In genomic region chr11:75811900-75812299, GRCm38 (mm10) we compare ENCODE assay signal across 8 mouse cellular contexts. TPM values are rescaled to one million over a fixed set of nuclear protein-coding genes. Genes with fewer than 3 reads are reported as not detected.
DNase-seq lines count a peak whose midpoint lies in the region.

No protein-coding gene starts in this region.

- DNase-seq in spleen, postnatal 36 days (ENCODE audit: low spot score in 2 of 2), result peak; percentile 25 to 31
- DNase-seq in spleen, adult 12 weeks (ENCODE audit: low spot score), result no peak
- DNase-seq in frontal cortex, postnatal 10 days (ENCODE audit: low spot score in 2 of 2), result peak; percentile 25 to 51
- DNase-seq in heart, postnatal 25 days (ENCODE audit: low spot score), result peak; percentile 87
- DNase-seq in layer of hippocampus, postnatal 10 days (ENCODE audit: low spot score in 2 of 2), result peak; percentile 46 to 59
- DNase-seq in lung, postnatal 4 days, result peak; percentile 92 to 97
- peak; percentile 92 for DNase-seq in urinary bladder, postnatal 14 days (ENCODE audit: low spot score)
- DNase-seq in embryo, embryonic 10 days (ENCODE audit: low spot score), result no peak

- intact Hi-C loops in heart, postnatal 25 days (cut with DNase I), result no loop called here

RNA-seq across cellular contexts. Expression of gene Doc2b, which starts 16.1 kb away (rescaled TPM):
- total RNA-seq in heart, postnatal 25 days (2021), result under 1 TPM; 0.14 to 0.42 TPM
- 10 to 100 TPM; 76.5 to 82.5 TPM for total RNA-seq in layer of hippocampus, postnatal 10 days (2021)

Comparison
In these comparisons a context has a peak if more than half of its experiments do, and no peak if none do; other contexts are left out.
1. DNase-seq: peak in spleen, postnatal 36 days (2 of 2), frontal cortex, postnatal 10 days (2 of 2), heart, postnatal 25 days (single experiment), layer of hippocampus, postnatal 10 days (2 of 2), lung, postnatal 4 days (2 of 2) and urinary bladder, postnatal 14 days (single experiment); none in spleen, adult 12 weeks (single experiment) and embryo, embryonic 10 days (single experiment).
2. RNA of gene Doc2b, which starts 16.1 kb away (total RNA-seq): 76.5 to 82.5 TPM in layer of hippocampus, postnatal 10 days; 0.14 to 0.42 TPM in heart, postnatal 25 days; every median in the first group is over 10 times any median in the second.